Mouse (Mus musculus) bone marrow macrophage, adult 2 months (primary cell): ENCODE results near the gene Rasl12. TPM values are rescaled to one million over a fixed set of nuclear protein-coding genes. Genes with fewer than 3 reads are reported as not detected.
A peak's percentile ranks its signal among the peaks of the same experiment; 100 is the strongest.

ENCODE experiments used
- H3K27ac ChIP-seq: 2 replicates; pipeline ENCODE4 v1.5.1; 2012; ENCODE audit warnings: low read depth, low read length; ENCODE audit not compliant: insufficient read depth
- H3K4me1 ChIP-seq: 2 replicates; pipeline ENCODE4 v1.6.1; 2012; ENCODE audit warnings: low read length; ENCODE audit not compliant: control insufficient read depth, insufficient read depth
- H3K4me3 ChIP-seq: 2 replicates; pipeline ENCODE4 v1.5.1; 2012; ENCODE audit warnings: mild to moderate bottlenecking, low read length, moderate library complexity; ENCODE audit not compliant: insufficient read depth
- CTCF ChIP-seq: IDR thresholded peaks from 2 replicates; pipeline ENCODE4 v1.5.1; 2012; ENCODE audit warnings: low read depth, mild to moderate bottlenecking, low read length, moderate library complexity
- POLR2A ChIP-seq: IDR thresholded peaks from 2 replicates; pipeline ENCODE4 v1.6.1; 2012; ENCODE audit warnings: mild to moderate bottlenecking, low read depth, low read length, borderline replicate concordance
- polyA plus RNA-seq: library from polyadenylated mRNA; stranded (reverse); fragments of >200 nt; gene quantifications from 2 replicates; pipeline ENCODE4 v1.2.4, GENCODE M21; 2012; ENCODE audit not compliant: missing spikeins, insufficient read depth, insufficient read length

Gene Rasl12
- polyA plus RNA-seq, result not detected in 2 replicates

DNA sequence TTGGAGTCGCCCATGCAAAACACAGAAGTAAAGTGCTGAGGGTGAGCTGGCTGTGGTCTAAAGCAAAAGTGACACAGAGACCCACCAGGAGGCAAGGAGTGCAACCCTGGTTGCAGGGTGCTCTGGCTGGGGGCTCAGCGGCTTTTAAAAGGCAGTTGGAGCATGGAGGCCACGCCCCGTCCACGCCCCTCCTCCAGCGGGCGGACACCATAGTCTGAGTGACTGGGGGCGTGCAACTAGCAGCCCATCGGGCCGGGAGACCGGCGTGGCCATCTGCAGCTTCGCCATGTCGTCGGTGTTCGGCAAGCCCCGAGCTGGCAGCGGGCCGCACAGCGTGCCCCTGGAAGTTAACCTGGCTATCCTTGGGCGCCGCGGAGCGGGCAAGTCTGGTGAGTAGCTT is at the start of gene Rasl12:
Gene Rasl12 (plus strand): TSS at position 228 of the 400 bp plus-strand sequence.
- Histone ChIP-seq H3K4me3 (peak within 1 kb of the TSS; percentile 58), H3K4me1 (no peaks in the 10 kb centered on the region), H3K27ac (no peak within 1 kb of the TSS)
- TF ChIP-seq CTCF, result no peak
- no peak for TF ChIP-seq POLR2A

GRCm38 (mm10) chr9:65353251-65353650 is 45.1 kb upstream of the Rasl12 start:
- no peak overlapping the region for H3K27ac ChIP-seq
- H3K4me1 ChIP-seq, result peaks cover 28% of the 10 kb centered on the region
- TF ChIP-seq POLR2A (no peak), CTCF (no peak)
- H3K4me3 ChIP-seq, result no peak overlapping the region

DNA sequence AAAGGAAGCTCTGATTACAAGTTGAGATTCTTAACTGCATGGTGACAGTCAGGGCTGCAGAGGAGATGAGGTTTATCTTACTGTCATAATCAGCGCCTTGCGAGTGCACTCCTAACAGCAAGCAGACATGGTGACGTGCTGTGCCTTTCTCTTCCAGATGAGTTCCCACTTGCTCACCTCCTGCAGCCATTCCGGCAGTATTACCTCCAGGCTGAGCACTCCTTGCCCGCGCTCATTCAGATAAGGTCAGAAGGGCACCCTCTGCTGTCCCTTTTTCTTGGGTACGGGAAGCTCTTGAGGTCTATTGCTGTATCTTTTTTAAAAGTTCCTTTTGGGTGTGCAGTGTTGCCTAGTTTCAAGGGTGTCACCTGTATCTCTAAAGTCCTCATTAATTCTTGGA is 41.7 kb upstream of the Rasl12 start:
- TF ChIP-seq CTCF, result no peak
- TF ChIP-seq POLR2A, result no peak
- Histone ChIP-seq H3K27ac (no peak overlapping the region), H3K4me1 (peaks cover 29% of the 10 kb centered on the region), H3K4me3 (no peak overlapping the region)

- no peak overlapping the region for H3K4me3 ChIP-seq
Measured at GRCm38 (mm10) chr9:65356971-65357370, 41.3 kb upstream of the Rasl12 start.

DNA sequence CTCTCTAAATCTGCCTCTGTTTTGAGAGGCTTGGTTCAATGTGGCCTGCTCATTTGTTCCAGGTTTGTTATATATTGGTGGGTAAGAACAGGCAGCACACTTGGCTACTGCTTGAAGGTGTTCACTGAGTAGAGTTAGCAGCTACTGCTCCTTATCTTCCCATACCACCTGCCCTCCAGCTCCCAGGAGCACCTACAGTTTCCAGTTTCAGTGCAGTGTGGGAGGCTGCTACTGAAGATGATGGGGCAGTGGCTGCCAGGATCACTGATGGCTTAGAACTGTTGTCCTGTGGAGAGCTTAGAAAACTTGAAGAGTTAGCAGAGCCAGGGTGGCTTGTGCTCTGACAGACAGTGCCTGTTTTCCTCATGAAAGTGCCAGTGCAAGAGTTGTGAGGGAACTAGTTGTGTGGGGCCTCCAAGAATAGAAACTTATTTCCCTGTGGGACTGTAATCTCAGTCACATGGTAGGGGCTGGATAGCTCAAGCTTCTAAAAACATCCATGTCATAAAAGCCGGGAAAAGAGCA is 39.3 kb upstream of the Rasl12 start:
- TF ChIP-seq CTCF (no peak), POLR2A (no peak)
- Histone ChIP-seq H3K4me3 (no peak overlapping the region), H3K27ac (peak overlapping the region; percentile 56), H3K4me1 (peaks cover 27% of the 10 kb centered on the region)

More at GRCm38 (mm10) chr9:65356971-65357370, 41.3 kb upstream of the Rasl12 start:
- TF ChIP-seq CTCF (no peak), POLR2A (no peak)
- no peak overlapping the region for H3K27ac ChIP-seq
- peaks cover 29% of the 10 kb centered on the region for H3K4me1 ChIP-seq

DNA sequence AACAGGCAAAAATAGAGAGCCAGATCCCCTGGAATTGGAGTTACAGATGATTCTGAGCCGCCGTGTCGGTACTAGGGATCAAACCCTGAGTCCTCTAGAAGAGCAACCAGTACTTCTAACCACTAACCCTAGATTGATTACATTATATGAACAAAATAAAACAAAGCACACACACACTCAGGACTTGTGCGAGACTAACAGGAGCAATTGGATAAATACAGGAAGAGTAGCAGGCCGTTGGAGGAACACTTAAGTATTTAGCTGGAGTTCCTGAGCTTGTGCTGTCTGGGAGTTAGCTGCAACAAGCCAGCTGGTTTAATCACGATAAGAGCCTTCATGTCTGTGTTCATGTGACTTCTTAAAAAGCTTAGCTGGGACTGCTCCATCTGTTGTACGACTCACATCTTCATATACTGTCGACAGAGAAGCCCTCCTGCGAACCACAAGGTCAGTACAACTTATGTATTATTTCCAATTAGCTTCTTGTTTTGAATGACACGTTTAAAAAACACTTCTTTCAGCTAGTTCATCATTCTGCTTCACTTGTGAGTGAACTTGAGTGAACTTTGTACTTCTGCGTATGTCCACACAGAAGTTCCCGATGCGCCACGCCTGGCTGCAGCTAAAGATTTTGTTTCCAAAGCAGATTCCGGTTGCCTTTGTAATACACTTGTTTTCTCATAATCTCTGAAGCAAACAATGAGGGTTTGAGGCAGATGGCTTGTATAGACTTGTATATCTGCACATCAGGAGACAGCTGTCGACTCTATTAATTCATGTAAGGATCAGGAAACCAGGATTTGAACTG is 37.5 kb upstream of the Rasl12 start, which contains the start of gene Ubap1l:
Gene Ubap1l (plus strand): TSS at position 401 of the 808 bp plus-strand sequence.
- peaks cover 39% of the 10 kb centered on the region for H3K4me1 ChIP-seq
- H3K4me3 ChIP-seq, result no peak within 1 kb of the TSS
- no peak within 1 kb of the TSS for H3K27ac ChIP-seq
- TF ChIP-seq CTCF (no peak), POLR2A (no peak)

DNA sequence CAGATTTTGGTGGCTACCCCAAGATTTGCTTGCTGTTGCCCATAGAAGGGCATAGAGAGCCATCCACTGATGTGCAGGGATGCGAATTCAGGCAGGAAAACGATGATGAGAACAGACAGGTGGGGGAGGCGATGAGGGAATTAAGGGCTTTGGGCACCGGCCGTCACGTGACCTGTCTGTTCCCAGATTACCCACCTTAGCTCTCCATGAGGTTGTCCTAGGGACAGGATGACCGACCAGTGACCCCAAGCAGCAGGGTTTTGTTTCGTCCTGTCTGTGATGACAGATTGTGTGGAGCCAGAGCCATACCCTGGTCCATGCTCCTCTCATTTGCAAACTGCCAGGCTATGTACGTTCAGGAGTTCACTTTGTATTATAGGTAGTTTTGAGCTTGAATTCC is 34.6 kb upstream of the Rasl12 start:
- Histone ChIP-seq H3K4me1 (peaks cover 32% of the 10 kb centered on the region), H3K27ac (no peak overlapping the region), H3K4me3 (no peak overlapping the region)
- TF ChIP-seq CTCF (no peak), POLR2A (no peak)

DNA sequence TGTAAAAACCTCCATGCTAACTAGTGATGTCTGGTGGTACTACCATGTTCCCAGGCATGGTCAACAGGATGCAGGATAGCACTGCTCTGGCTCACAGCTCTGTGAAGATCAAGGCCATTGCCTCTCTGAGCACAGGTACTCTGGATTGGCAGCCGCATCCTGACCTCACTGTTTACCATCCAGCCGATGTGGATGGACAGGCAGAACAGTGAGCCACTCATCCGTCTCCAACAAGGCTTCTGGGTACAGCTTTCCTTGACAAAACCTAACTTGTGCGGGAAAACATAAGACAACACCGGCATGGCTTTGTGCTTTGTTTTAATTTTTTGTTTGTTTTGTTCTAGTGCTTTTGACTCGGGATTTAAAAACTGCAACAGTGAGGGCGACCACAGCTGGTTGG is 32.6 kb upstream of the Rasl12 start:
- Histone ChIP-seq H3K27ac (no peak overlapping the region), H3K4me3 (no peak overlapping the region), H3K4me1 (peaks cover 22% of the 10 kb centered on the region)
- TF ChIP-seq POLR2A, result no peak
- TF ChIP-seq CTCF, result no peak

DNA sequence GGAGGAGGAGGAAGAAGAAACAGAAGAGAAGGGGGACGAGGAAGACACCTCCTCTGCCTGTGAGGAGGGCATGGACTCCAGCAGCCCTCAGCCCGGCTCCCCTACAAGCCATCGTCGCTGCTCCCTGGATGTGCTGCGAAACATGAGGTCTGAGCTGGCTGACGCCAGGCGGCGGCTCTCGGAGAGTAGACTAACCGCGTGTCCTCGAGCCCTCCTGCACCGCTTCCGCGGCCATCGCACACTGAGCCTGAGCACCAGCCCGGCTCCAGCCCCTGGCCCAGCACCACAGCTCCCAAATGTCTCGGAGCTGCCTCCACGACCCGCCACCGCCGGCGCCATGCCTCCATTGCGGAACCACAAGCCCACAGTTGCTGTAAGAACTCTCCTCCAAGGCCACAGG is 26.6 kb upstream of the Rasl12 start:
- Histone ChIP-seq H3K4me1 (no peaks in the 10 kb centered on the region), H3K4me3 (no peak overlapping the region), H3K27ac (no peak overlapping the region)
- TF ChIP-seq POLR2A (no peak), CTCF (no peak)

DNA sequence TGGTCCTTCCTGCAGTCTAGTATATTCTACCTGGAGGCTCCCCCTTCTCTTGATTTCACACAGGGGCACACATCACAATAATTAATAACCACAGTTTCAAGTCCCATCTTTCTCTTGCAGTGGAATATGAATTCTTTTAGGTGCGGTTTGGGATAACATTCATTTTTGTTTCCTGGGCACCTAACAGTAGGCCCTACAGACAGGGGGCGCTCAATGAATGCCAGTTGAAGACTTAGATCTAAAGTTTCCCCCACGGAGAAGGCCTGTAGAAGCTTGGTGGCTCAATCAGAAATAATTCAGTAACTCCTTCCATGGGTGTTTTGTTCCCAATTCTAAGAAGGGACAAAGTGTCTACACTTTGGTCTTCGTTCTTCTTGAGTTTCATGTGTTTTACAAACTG is 25.9 kb upstream of the Rasl12 start:
- TF ChIP-seq POLR2A (no peak), CTCF (no peak)
- no peak overlapping the region for H3K4me3 ChIP-seq

More for the DNA sequence above, 25.9 kb upstream of the Rasl12 start:
- Histone ChIP-seq H3K27ac (no peak overlapping the region), H3K4me1 (no peaks in the 10 kb centered on the region)
